In genomic region chr19:58199679-58200078, GRCm38 (mm10) we compare ENCODE assay signal across 20 mouse cellular contexts.
DNase-seq lines count a peak whose midpoint lies in the region; ATAC-seq and TF ChIP-seq lines count a peak whose summit lies in the region.
"Had no signal": no experiment of that assay in that cellular context is flagged by ENCODE, and none has a peak within 500 bp of the region (broad histone marks: within the 10 kb centered on the region; RNA-seq: fewer than 3 reads in every experiment).

No protein-coding gene starts in this region.

- ATAC-seq in embryonic facial prominence, embryonic 12.5 days (ENCODE audit: insufficient number of reproducible peaks, insufficient read depth, low FRiP score, low TSS enrichment), result no peak
- peak; percentile 40 for ATAC-seq in limb, embryonic 13.5 days (ENCODE audit: low FRiP score, low read depth)
- no peak for ATAC-seq in CD4-positive, CD25-positive, alpha-beta regulatory T cell, adult 4 months
- ATAC-seq: forebrain, embryonic 14.5 days; intestine, embryonic 16.5 days had no signal

- H3K4me3 ChIP-seq in embryonic facial prominence, embryonic 12.5 days, result no peak overlapping the region
- H3K4me3 ChIP-seq in limb, embryonic 13.5 days, result no peak overlapping the region
- H3K4me3 ChIP-seq in kidney, adult 2 months (ENCODE audit: insufficient read depth, low read depth, low read length), result no peak overlapping the region
- H3K4me3 ChIP-seq: heart, adult 2 months; heart, embryonic 15.5 days; hindbrain, embryonic 10.5 days had no signal

- TF ChIP-seq CTCF in kidney, adult 2 months (conservative IDR thresholded peaks at IDR 0.05; ENCODE audit: insufficient read depth, insufficient read length, low read depth, low read length), result no peak

- TF ChIP-seq POLR2A in kidney, adult 2 months (IDR thresholded peaks at IDR 0.05; ENCODE audit: low read depth, low read length), result no peak

- peaks cover 38% of the 10 kb centered on the region for H3K4me1 ChIP-seq in embryonic facial prominence, embryonic 12.5 days
- H3K4me1 ChIP-seq in limb, embryonic 13.5 days, result peaks cover 57% of the 10 kb centered on the region
- no peaks in the 10 kb centered on the region for H3K4me1 ChIP-seq in kidney, adult 2 months (ENCODE audit: control insufficient read depth, insufficient read depth, low read length)
- H3K4me1 ChIP-seq: heart, embryonic 15.5 days had no signal

- no peak overlapping the region for H3K9ac ChIP-seq in embryonic facial prominence, embryonic 12.5 days
- H3K9ac ChIP-seq in limb, embryonic 13.5 days, result no peak overlapping the region
- H3K9ac ChIP-seq: heart, embryonic 15.5 days; hindbrain, embryonic 14.5 days had no signal

- no peaks in the 10 kb centered on the region for H3K9me3 ChIP-seq in embryonic facial prominence, embryonic 12.5 days
- H3K9me3 ChIP-seq in limb, embryonic 13.5 days, result no peaks in the 10 kb centered on the region
- H3K9me3 ChIP-seq: heart, embryonic 15.5 days; hindbrain, embryonic 10.5 days had no signal

- peak; percentile 37 for DNase-seq in embryo, embryonic 10.5 days (ENCODE audit: low spot score)
- no peak for DNase-seq in embryo, embryonic 10 days (ENCODE audit: low spot score)
- peak; percentile 70 for DNase-seq in forelimb bud, embryonic 11.5 days (ENCODE audit: low read depth, low spot score)
- no peak for DNase-seq in kidney, adult 2 months
- no peak for DNase-seq in cerebellum, adult 9-10 months
- DNase-seq: adrenal gland, postnatal 10 days; B cell, adult 2 months; cerebellum, adult 18-20 months; cerebellum, postnatal 10 days; gastrocnemius, postnatal 14 days; heart, adult 2 months had no signal

- 18% methylated on average over 5 of the region's 5 CpGs for WGBS in embryonic facial prominence, embryonic 12.5 days
- 13% methylated on average over 5 of the region's 5 CpGs for WGBS in limb, embryonic 13.5 days
- WGBS in kidney, adult 2 months, result 80% methylated on average over 5 of the region's 5 CpGs

- H3K27me3 ChIP-seq in embryonic facial prominence, embryonic 12.5 days, result no peaks in the 10 kb centered on the region
- H3K27me3 ChIP-seq in limb, embryonic 13.5 days, result no peaks in the 10 kb centered on the region
- H3K27me3 ChIP-seq in kidney, adult 2 months (replicated peaks; ENCODE audit: control insufficient read depth, insufficient read depth, low read length), result no peaks in the 10 kb centered on the region

- H3K27ac ChIP-seq in embryonic facial prominence, embryonic 12.5 days, result peak overlapping the region; percentile 54; the same call in 1 of the 2 replicates
- H3K27ac ChIP-seq in limb, embryonic 13.5 days, result no peak overlapping the region
- H3K27ac ChIP-seq in kidney, adult 2 months (ENCODE audit: insufficient read depth, low read depth, low read length), result no peak overlapping the region
- H3K27ac ChIP-seq: heart, adult 2 months; heart, embryonic 15.5 days; hindbrain, embryonic 10.5 days; hindbrain, embryonic 14.5 days had no signal

- no peaks in the 10 kb centered on the region for H3K36me3 ChIP-seq in embryonic facial prominence, embryonic 12.5 days
- H3K36me3 ChIP-seq in limb, embryonic 13.5 days, result no peaks in the 10 kb centered on the region
- H3K36me3 ChIP-seq in kidney, adult 2 months (ENCODE audit: control insufficient read depth, insufficient read depth, low read length), result no peaks in the 10 kb centered on the region
- H3K36me3 ChIP-seq: heart, embryonic 15.5 days; hindbrain, embryonic 10.5 days had no signal

- peak overlapping the region; percentile 15; the same call in 1 of the 2 replicates for H3K4me2 ChIP-seq in embryonic facial prominence, embryonic 12.5 days (replicated peaks)
- peak overlapping the region; percentile 34 for H3K4me2 ChIP-seq in limb, embryonic 13.5 days (replicated peaks)
- H3K4me2 ChIP-seq: heart, embryonic 11.5 days; heart, embryonic 15.5 days; hindbrain, embryonic 14.5 days had no signal

Comparison
In these comparisons a context has a peak if more than half of its experiments do, and no peak if none do; other contexts are left out.
1. DNase-seq: peak in embryo, embryonic 10.5 days (single experiment) and forelimb bud, embryonic 11.5 days (single experiment); none in embryo, embryonic 10 days (single experiment), kidney, adult 2 months (single experiment) and cerebellum, adult 9-10 months (single experiment).